16 mouse cellular contexts compared by ENCODE assay signal in genomic region chr9:58035519-58035918, GRCm38 (mm10). TPM values are rescaled to one million over a fixed set of nuclear protein-coding genes. Genes with fewer than 3 reads are reported as not detected.
DNase-seq lines count a peak whose midpoint lies in the region; ATAC-seq and TF ChIP-seq lines count a peak whose summit lies in the region.
"Had no signal": no experiment of that assay in that cellular context is flagged by ENCODE, and none has a peak within 500 bp of the region (broad histone marks: within the 10 kb centered on the region; RNA-seq: fewer than 3 reads in every experiment).

No protein-coding gene starts in this region.

- H3K4me1 ChIP-seq in hindbrain, postnatal 0 days (ENCODE audit: insufficient read depth, low read length), result no peaks in the 10 kb centered on the region
- peaks cover 11% of the 10 kb centered on the region for H3K4me1 ChIP-seq in hindbrain, embryonic 13.5 days (replicated peaks)
- H3K4me1 ChIP-seq in forebrain, postnatal 0 days (ENCODE audit: insufficient read depth), result peaks cover 4% of the 10 kb centered on the region; the same call in 1 of the 2 replicates
- H3K4me1 ChIP-seq: lung, embryonic 15.5 days had no signal

- no peak overlapping the region for H3K4me2 ChIP-seq in hindbrain, postnatal 0 days (ENCODE audit: low read depth, low read length)
- no peak overlapping the region for H3K4me2 ChIP-seq in hindbrain, embryonic 13.5 days
- no peak overlapping the region for H3K4me2 ChIP-seq in forebrain, postnatal 0 days (ENCODE audit: low read depth)
- H3K4me2 ChIP-seq: liver, embryonic 11.5 days; lung, embryonic 15.5 days had no signal

- no peaks in the 10 kb centered on the region for H3K9me3 ChIP-seq in hindbrain, postnatal 0 days (ENCODE audit: low read length)
- no peaks in the 10 kb centered on the region for H3K9me3 ChIP-seq in hindbrain, embryonic 13.5 days
- H3K9me3 ChIP-seq in forebrain, postnatal 0 days (ENCODE audit: low read length), result no peaks in the 10 kb centered on the region
- H3K9me3 ChIP-seq: lung, embryonic 15.5 days had no signal

- H3K27ac ChIP-seq in hindbrain, postnatal 0 days, result no peak overlapping the region
- H3K27ac ChIP-seq in hindbrain, embryonic 13.5 days, result no peak overlapping the region
- no peak overlapping the region for H3K27ac ChIP-seq in forebrain, postnatal 0 days (ENCODE audit: low read depth, low read length)
- H3K27ac ChIP-seq: lung, embryonic 15.5 days had no signal

- ATAC-seq in hindbrain, postnatal 0 days, result peak; percentile 57
- no peak for ATAC-seq in hindbrain, embryonic 13.5 days (ENCODE audit: low FRiP score)
- peak; percentile 41 for ATAC-seq in forebrain, postnatal 0 days
- ATAC-seq: activated CD4-positive, CD25-positive, alpha-beta regulatory T cell, adult 4 months had no signal

- no peak for TF ChIP-seq CTCF in hindbrain, postnatal 0 days (IDR thresholded peaks at IDR 0.05; ENCODE audit: low read depth)
- no peak for TF ChIP-seq CTCF in forebrain, postnatal 0 days (IDR thresholded peaks at IDR 0.05; ENCODE audit: low read depth)

- intact Hi-C loops in gastrocnemius, postnatal 14 days (cut with DNase I; ENCODE audit: low total_unique reads), result loop anchor here (5.0 kb wide), 1 partner anchor 167 kb away; the partner anchor contains the start of genes Islr and Islr2

- H3K36me3 ChIP-seq in hindbrain, postnatal 0 days (ENCODE audit: insufficient read depth, low read length), result no peaks in the 10 kb centered on the region
- H3K36me3 ChIP-seq in hindbrain, embryonic 13.5 days, result no peaks in the 10 kb centered on the region
- H3K36me3 ChIP-seq in forebrain, postnatal 0 days (ENCODE audit: insufficient read depth), result no peaks in the 10 kb centered on the region
- H3K36me3 ChIP-seq: lung, embryonic 15.5 days had no signal

- peak; percentile 77 for DNase-seq in hindbrain, postnatal 0 days (ENCODE audit: low spot score)
- DNase-seq in forebrain, postnatal 0 days, result peak; percentile 72
- DNase-seq in layer of hippocampus, postnatal 10 days (ENCODE audit: low spot score in 2 of 2), result peak; percentile 56 to 67
- peak; percentile 57 to 76 for DNase-seq in right cerebral cortex, postnatal 10 days (ENCODE audit: low spot score in 2 of 2)
- DNase-seq in heart, adult 9 months (ENCODE audit: low spot score in 2 of 2), result no peak
- no peak for DNase-seq in gastrocnemius, postnatal 14 days
- DNase-seq in thymus, postnatal 14 days, result no peak
- DNase-seq: cerebellum, adult 2 months; gastrocnemius, postnatal 36 days; kidney, adult 8-10 months had no signal

- no peak overlapping the region for H3K9ac ChIP-seq in hindbrain, postnatal 0 days (replicated peaks; ENCODE audit: low read length)
- no peak overlapping the region for H3K9ac ChIP-seq in hindbrain, embryonic 13.5 days
- no peak overlapping the region for H3K9ac ChIP-seq in forebrain, postnatal 0 days
- H3K9ac ChIP-seq: lung, embryonic 15.5 days had no signal

- no peaks in the 10 kb centered on the region for H3K27me3 ChIP-seq in hindbrain, postnatal 0 days (ENCODE audit: insufficient read depth, low read length)
- peaks cover 46% of the 10 kb centered on the region for H3K27me3 ChIP-seq in hindbrain, embryonic 13.5 days
- no peaks in the 10 kb centered on the region for H3K27me3 ChIP-seq in forebrain, postnatal 0 days (ENCODE audit: insufficient read depth, low read length)

- H3K4me3 ChIP-seq in hindbrain, postnatal 0 days (ENCODE audit: low read length), result no peak overlapping the region
- H3K4me3 ChIP-seq in hindbrain, embryonic 13.5 days, result no peak overlapping the region
- no peak overlapping the region for H3K4me3 ChIP-seq in forebrain, postnatal 0 days (ENCODE audit: low read depth, low read length)
- H3K4me3 ChIP-seq: erythroblast, embryonic 14.5 days; lung, embryonic 15.5 days had no signal

- 39% methylated on average over 2 of the region's 2 CpGs for WGBS in hindbrain, postnatal 0 days
- WGBS in hindbrain, embryonic 13.5 days, result 56% methylated on average over 2 of the region's 2 CpGs
- 42% methylated on average over 2 of the region's 2 CpGs for WGBS in forebrain, postnatal 0 days

RNA-seq across cellular contexts. Expression of gene Stra6, which starts 28.1 kb away (rescaled TPM):
- 16.0 and 19.2 TPM in 2 replicates for total RNA-seq in hindbrain, postnatal 0 days (2014; rRNA removed)
- polyA plus RNA-seq in hindbrain, postnatal 0 days (2015; fragmentation: Nextera tagmentation; extraction: Ambion mirVana), result 7.5 TPM in 2 replicates
- 19.1 and 20.1 TPM in 2 replicates for polyA plus RNA-seq in hindbrain, embryonic 13.5 days (2015; fragmentation: Nextera tagmentation; extraction: Ambion mirVana)
- 13.9 and 16.2 TPM in 2 replicates for total RNA-seq in forebrain, postnatal 0 days (2014; rRNA removed)
- polyA plus RNA-seq in forebrain, postnatal 0 days (2015; fragmentation: Nextera tagmentation; extraction: Ambion mirVana), result 9.6 and 11.0 TPM in 2 replicates
- 1 to 10 TPM; 9.0 TPM for total RNA-seq in layer of hippocampus, postnatal 10 days (2021)
- under 1 TPM; 0.16 to 0.29 TPM for total RNA-seq in gastrocnemius, postnatal 14 days (2021)
- total RNA-seq: megakaryocyte-erythroid progenitor cell, adult 5-6 weeks had no signal
- polyA plus RNA-seq: erythroblast, embryonic 14.5 days had no signal

RNA-seq across cellular contexts. Expression of gene Cyp11a1, which starts 29.3 kb away (rescaled TPM):
- total RNA-seq in hindbrain, postnatal 0 days (2014; rRNA removed), result 4.1 and 4.3 TPM in 2 replicates
- polyA plus RNA-seq in hindbrain, postnatal 0 days (2015; fragmentation: Nextera tagmentation; extraction: Ambion mirVana), result 1.2 and 1.8 TPM in 2 replicates
- polyA plus RNA-seq in hindbrain, embryonic 13.5 days (2015; fragmentation: Nextera tagmentation; extraction: Ambion mirVana), result 0.31 and 0.57 TPM in 2 replicates
- 0.29 and 1.2 TPM in 2 replicates for total RNA-seq in forebrain, postnatal 0 days (2014; rRNA removed)
- polyA plus RNA-seq in forebrain, postnatal 0 days (2015; fragmentation: Nextera tagmentation; extraction: Ambion mirVana), result 0.77 and 0.88 TPM in 2 replicates
- total RNA-seq in layer of hippocampus, postnatal 10 days (2021), result 1 to 10 TPM; 1.2 to 1.9 TPM
- under 1 TPM in 1 of 2 experiments, not detected in 1; 0.98 TPM for total RNA-seq in gastrocnemius, postnatal 14 days (2021)
- total RNA-seq: gastrocnemius, postnatal 36 days; megakaryocyte-erythroid progenitor cell, adult 5-6 weeks had no signal
- polyA plus RNA-seq: activated CD4-positive, CD25-positive, alpha-beta regulatory T cell, adult 4 months; liver, embryonic 11.5 days had no signal

Comparison
In these comparisons a context has a peak if more than half of its experiments do, and no peak if none do; other contexts are left out.
1. DNase-seq: peak in hindbrain, postnatal 0 days (single experiment), forebrain, postnatal 0 days (single experiment), layer of hippocampus, postnatal 10 days (2 of 2) and right cerebral cortex, postnatal 10 days (2 of 2); none in heart, adult 9 months (0 of 2), gastrocnemius, postnatal 14 days (single experiment) and thymus, postnatal 14 days (single experiment).
2. RNA of gene Stra6, which starts 28.1 kb away (total RNA-seq): 16.0 to 19.2 TPM in hindbrain, postnatal 0 days, 13.9 to 16.2 TPM in forebrain, postnatal 0 days and 9.0 TPM in layer of hippocampus, postnatal 10 days; 0.16 to 0.29 TPM in gastrocnemius, postnatal 14 days; every median in the first group is over 4 times any median in the second.